Mouse (Mus musculus): ENCODE results near the gene Skil.
A peak's percentile ranks its signal among the peaks of the same experiment; 100 is the strongest.

Skil gene

DNA sequence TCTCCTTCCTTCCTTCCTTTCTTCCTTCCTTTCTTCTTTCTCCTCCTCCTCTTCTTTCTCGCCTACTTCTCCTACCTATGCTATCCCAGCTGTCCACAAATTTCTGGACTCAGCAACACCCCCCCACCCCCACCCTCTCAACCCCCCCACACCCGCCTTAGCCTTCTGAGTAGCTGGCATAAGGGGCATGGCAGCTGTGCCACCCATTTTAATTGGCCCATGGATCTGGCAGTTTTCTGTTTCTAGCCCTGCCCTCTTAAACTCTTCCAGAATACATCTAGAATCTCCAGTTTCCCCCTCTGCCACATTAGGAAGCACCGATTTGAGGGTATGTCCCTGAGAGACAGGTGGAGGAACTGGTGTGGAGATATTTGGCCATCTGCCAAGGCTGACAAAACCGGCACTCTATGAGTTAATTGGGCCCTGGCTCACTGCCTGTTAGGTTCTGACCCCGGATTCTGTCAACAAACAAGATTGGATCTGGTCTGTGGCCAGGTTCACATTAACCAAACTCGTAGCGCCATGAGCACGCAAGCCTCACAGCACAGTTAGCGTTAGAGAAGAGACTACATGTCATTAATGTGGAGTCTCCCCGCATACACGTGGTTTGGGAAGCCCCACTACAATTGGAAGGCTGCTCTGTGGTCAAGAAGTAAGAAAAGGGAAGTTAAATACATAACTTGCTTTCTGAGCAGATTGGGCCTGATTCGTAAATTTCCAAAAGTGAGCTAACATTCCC, 11.2 kb upstream of the Skil start:
- no peak for DNase-seq (ENCODE audit: low read depth, low spot score)

DNA sequence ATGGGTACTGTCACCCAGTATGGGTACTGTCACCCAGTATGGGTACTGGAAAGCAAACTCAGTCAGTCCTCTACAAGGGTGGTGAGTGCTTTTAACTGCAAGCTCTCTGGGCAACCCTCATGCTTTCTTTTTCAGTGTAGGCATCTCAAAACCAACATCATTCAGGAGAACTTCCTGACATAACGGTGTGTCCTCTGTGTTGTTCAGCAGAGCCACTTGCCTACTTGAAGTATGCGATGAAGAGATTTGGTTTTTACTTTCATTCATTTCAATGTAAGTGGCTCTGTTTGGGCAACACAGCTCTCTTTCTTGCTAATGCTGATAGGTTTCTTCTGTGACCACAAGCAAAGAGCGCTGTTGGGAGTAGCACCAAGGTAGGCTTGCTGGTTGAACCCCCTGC, 9.9 kb upstream of the Skil start:
- no peak for DNase-seq (ENCODE audit: low read depth, low spot score)

DNA sequence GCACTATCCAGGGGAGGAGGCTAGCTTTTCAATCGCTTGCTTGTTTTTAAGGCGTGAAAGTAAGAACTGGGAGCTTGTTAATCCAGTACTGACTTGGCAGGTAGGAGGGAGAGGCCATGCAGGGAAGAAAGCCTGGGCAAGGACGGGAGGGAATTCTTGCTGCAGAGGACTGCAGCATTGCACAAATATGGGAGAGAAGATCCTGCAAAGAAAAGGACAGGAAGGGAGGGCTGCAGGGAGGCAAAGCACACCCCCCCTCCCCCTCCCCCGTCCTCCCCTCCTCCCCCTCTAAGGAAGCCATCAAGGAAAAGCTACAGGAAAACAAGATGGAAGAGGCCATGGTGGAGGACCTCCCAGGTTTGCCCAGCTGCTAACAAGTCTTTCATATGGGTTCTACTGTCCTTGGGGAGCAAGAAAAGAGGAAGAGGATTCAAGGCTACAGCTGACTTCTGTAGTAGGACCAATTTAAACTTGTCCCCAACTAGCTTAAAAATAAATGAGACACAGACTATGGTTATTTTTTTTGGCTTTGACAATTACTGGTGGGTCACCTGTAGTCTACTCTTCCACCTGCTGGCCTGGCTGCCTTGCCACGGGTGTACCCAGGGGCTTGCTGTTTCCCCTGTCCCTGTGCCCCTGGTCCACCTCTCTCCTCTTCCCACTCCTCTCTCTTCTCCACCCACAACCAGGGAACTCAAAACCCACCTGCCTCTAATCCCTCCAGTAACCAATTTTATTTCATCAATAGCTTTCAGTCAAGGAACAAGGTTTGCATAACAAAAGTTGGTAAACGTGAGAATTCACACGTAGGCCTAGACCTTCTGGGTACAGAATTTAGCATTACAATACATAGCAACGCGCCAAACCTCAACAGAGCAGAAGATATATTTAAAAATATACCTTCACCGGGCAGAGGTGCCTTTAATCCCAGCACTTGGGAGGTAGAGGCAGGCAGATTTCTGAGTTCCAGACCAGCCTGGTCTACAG, 5.8 kb upstream of the Skil start:
- DNase-seq (ENCODE audit: low read depth, low spot score) = no peak

- DNase-seq (ENCODE audit: low read depth, low spot score) = no peak
Observed at GRCm38 (mm10) chr3:31089956-31090355, 4.9 kb upstream of the Skil start.

- no peak for DNase-seq (ENCODE audit: low read depth, low spot score)
Observed at GRCm38 (mm10) chr3:31093196-31093595, 1.7 kb upstream of the Skil start.

DNA sequence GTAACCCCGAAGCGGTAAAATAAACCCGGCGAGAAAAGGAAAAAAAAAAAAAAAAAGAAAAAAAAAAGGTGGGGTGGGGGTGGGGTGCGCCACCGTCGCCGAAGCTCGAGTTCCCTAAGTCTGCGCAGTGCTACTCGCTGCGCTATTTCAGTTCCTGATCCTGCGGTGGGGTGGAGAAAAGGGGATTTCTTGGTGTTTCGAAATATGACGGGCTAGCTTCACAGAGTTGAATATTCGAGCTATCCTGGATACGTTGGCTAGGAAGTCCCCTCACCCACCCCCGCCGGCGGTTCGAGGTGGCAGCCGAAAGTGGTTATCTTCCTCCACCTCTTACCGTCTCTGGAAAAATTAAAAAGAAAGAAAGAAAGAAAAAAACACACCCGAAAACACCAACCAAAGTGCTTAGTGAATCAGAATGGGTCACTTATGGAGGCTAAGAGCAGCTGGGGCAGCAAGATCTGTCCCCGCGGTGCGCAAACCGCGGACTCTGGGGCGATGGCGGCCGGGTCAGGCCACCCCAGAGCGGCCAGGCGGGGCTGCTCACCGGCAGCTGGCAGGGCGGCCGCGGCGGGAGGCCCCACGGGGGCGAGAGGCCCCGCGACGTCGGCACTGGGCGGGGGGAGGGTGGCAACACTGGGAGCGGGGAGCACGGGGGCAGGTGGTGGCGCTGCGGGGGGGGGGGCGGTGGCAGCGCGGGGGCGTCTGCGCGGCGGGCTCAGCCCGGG, 1.1 kb upstream of the Skil start:
- peak; percentile 49 for DNase-seq (ENCODE audit: low read depth, low spot score)

- no peak for DNase-seq (ENCODE audit: low read depth, low spot score)
Observed at GRCm38 (mm10) chr3:31095179-31095490, 277 bp downstream of the Skil start.

DNA sequence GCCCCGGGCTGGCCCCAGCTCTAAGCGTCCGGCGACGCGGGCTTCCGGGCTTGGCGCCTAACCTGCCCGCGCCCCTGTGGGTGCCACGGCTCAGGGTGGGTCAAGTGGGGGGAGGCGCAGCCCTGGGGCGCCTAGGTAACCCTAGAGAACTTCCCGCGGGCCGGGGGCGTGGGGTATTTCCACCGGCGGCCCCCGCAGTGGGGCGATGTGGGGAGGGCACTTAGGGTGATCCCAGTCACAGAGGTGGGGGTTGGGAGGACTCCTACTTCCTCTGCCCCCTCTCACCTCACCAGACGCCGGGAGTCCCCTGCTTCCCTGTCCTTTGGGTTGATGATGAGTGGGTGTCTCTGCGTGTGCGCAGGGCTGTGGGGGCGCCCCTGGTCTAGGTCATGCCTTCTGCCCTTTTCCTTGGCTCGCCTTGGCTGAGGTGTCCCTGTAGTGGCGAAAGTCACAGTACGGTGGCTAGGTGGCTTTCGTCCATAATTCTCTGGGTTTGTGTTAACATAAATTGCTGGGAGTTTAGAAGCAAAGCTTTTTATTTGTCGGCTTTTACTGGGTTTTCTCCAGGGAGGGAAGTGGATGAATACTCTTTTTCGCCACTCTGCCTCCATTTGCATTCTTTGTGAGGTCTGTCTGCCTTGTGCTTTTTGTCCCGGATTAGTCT, 765 bp downstream of the Skil start:
- no peak for DNase-seq (ENCODE audit: low read depth, low spot score)

- DNase-seq (ENCODE audit: low read depth, low spot score) = no peak
Observed at GRCm38 (mm10) chr3:31096155-31097101, 1.6 kb downstream of the Skil start.

- DNase-seq (ENCODE audit: low read depth, low spot score) = no peak
Observed at GRCm38 (mm10) chr3:31097102-31097720, 2.4 kb downstream of the Skil start.

- no peak for DNase-seq (ENCODE audit: low read depth, low spot score)
Observed at GRCm38 (mm10) chr3:31097976-31098375, 3.1 kb downstream of the Skil start.

DNA sequence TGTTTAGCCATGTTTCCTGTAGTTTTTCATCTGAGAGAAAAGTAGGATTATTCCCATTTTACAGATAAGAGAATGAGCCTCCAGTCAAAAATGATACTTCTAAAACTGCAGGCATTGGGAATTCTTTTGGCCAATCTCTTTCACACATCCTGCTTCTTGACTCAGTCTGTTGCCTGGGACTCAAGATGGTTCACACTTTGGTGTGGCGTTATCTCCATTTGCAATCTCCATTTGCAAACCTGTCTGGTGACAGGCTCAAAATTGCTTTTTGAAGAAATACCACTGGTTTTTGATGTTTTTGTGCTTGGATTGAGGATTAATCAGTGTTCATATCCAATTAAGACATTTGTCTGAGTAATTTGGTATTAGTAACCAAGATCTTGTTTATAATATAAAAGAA, 3.7 kb downstream of the Skil start:
- no peak for DNase-seq (ENCODE audit: low read depth, low spot score)

- no peak for DNase-seq (ENCODE audit: low read depth, low spot score)
Observed at GRCm38 (mm10) chr3:31100026-31100425, 5.2 kb downstream of the Skil start.

GRCm38 (mm10) chr3:31100802-31101201, 5.9 kb downstream of the Skil start:
- DNase-seq (ENCODE audit: low read depth, low spot score) = no peak

DNA sequence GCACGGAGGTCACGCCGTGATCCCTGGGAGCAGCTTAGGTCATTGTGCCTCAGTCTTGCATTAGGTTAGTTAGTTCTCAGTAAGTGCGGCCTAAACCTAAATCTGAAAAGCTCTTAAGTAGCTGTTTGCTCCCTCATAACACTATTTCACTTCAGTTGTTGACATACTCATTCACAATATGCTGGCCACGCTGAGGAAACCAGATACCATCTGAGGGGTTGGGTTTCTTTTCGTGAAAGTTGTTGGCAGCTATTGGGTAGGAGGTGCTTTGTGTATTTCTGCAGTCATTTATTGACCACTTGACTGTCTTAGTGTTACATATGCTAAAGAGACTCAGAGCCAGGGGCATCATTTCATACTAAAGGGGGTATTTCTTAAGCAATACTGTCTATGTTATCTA, 10.1 kb downstream of the Skil start:
- no peak for DNase-seq (ENCODE audit: low read depth, low spot score)

DNA sequence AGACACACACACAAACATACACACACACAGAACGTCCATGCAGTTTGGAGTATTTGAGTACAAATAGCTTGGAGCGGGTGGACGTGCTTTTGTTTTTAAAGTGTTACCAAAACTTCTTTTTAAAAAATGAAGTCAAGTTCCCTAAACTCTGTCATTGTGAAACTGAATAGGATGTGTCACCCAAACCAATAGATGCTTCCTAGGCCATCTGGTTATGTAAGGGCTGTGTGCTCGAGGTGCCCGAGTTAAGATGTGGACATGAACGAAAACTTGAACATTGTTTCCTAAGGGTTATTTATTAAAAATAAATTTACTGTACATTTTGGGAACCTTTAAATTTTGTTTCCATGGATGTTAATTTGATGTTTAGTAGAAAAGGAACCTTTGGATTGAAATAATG, 11.7 kb downstream of the Skil start:
- DNase-seq (ENCODE audit: low read depth, low spot score) = no peak

DNA sequence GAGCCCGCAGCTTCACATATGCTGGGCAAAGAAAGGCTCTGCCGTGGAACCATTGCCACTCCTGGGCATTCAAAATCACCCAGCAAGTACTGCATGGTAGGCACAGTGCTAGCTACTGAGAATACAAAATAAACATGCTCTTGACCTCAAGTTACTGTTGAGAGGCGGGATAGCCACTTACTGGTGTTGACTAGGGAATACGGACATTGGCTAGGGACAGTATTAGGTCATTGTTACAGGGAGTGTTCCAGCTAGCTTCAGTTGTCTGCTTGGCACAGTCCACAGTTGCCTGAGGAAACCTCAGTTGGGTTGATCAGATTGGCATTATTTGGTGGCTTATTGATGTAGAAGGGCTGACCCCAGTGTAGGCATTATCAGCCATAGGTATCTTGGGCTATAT, 12.8 kb downstream of the Skil start:
- DNase-seq (ENCODE audit: low read depth, low spot score) = no peak

GRCm38 (mm10) chr3:31109108-31109507, 14.2 kb downstream of the Skil start:
- DNase-seq (ENCODE audit: low read depth, low spot score) = no peak

DNA sequence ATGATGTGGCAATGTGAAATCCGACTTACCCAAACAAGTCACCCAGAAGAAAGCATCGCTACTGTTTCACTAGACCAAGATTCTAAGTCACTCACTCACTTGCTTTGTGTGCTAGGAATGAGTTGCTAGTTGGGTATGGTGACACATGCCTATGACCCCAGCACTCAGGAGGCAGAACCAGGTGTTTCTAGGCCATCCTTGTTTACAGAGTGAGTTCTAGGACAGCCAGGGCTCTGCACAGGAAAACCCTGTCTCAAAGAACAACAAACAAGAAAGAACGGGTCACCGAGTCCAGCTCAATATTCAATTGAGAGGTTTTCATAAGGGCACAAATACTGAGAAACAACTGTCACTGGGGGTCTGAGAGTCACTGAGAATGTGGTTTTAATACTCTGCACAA, 28.2 kb downstream of the Skil start:
- DNase-seq (ENCODE audit: low read depth, low spot score) = no peak

- no peak for DNase-seq (ENCODE audit: low read depth, low spot score)
Observed at GRCm38 (mm10) chr3:31126303-31126702, 31.4 kb downstream of the Skil start.
